Mouse (Mus musculus): ENCODE measurements around the gene 1600002K03Rik. TPM values are rescaled to one million over a fixed set of nuclear protein-coding genes. Genes with fewer than 3 reads are reported as not detected.

1600002K03Rik gene
- 11.0 and 13.1 TPM in 2 replicates for polyA plus RNA-seq (2014; fragmentation: Nextera tagmentation; extraction: Ambion mirVana)

DNA sequence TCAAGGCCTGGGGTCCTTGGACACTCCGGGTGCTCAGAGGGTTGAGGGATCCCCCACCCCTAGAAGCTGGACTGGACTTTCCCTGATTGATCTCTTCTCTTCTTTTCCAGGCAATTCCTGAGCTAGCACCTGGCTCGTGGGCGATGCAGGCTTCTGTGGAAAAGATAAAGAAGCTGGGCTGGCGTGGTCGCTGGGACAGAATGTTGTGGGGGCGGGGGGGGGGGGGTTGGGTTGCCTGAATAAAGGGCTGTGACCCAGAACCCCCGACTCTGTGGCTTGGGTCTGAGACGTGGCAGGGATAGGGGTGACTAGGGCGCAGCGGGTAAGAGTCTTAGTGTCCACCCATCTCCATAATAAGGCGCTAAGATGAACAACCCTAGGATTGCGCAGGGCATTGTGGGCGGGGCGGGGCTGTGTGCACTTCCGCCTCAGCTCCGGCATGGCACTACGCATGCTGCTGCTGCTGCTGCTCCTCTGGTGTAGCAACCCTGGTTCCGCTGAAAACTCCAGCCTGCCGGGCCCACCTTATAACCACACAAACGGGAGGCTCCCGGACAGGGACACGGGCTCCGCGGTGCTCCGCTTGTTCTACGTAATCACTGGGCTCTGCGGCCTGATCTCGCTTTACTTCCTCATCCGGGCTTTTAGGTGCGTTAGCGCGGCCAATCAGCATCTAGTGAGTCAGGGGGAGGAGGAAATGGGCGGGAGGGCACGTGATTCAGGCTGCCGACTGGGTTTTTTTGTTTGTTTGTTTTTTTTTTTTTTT, at the start of gene 1600002K03Rik:
Gene 1600002K03Rik (plus strand): TSS at position 418 of the 766 bp plus-strand sequence.
- Histone ChIP-seq H3K9ac (ENCODE audit: low read depth, low read length) (peak within 1 kb of the TSS; percentile 61), H3K27me3 (replicated peaks; ENCODE audit: control insufficient read depth, insufficient read depth, low read length) (no peaks in the 10 kb centered on the region), H3K4me1 (ENCODE audit: control insufficient read depth, insufficient read depth, low read length) (0 out of 2 replicates have a peak, but pooled peaks cover 4% of the 10 kb centered on the region), H3K4me2 (ENCODE audit: low read depth, low read length) (peak within 1 kb of the TSS; percentile 53), H3K36me3 (ENCODE audit: control insufficient read depth, insufficient read depth, low read length) (peaks cover 31% of the 10 kb centered on the region), H3K4me3 (ENCODE audit: low read depth, low read length) (peak within 1 kb of the TSS; percentile 46), H3K9me3 (ENCODE audit: control insufficient read depth, low read length) (no peaks in the 10 kb centered on the region), H3K27ac (replicated peaks; ENCODE audit: low read depth, low read length) (peak within 1 kb of the TSS; percentile 76)
- ATAC-seq (ENCODE audit: low read depth) (peak; percentile 77), DNase-seq (ENCODE audit: low spot score) (peak; percentile 96)
- WGBS = 14% methylated on average over 21 of the region's 35 CpGs

DNA sequence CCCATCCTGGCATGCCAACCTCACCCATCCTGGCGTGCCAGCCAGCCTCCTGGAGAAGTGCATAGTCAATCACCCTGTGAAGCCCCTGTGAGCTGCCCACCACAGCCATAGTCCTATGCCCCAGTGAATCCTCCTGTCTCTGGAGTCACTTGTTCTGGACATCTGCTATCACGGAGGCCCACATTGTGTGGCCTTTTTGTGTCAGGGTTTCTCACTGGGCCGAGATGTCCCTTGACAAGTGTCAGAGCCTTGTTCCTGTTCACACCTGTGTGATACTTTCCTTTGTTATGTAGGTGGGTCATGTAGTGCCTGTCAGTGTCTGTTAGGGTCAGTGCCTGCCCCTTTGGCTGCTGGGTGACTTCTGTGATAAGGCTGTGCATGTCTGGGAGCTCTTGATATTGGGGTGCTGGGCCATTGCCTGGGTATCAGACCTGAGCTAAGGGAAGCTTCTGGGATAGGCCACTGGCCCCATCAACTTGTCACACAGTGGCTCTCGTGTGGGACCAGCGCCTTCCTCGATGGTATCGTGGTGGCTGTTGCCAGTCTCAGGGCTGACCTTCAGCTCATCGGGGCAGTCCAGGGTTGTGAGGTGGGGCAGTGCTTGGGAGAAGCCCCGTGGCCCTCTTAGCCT, 48.7 kb upstream of the 1600002K03Rik start:
- Histone ChIP-seq H3K27me3 (replicated peaks; ENCODE audit: control insufficient read depth, insufficient read depth, low read length) (no peaks in the 10 kb centered on the region), H3K9me3 (ENCODE audit: control insufficient read depth, low read length) (no peaks in the 10 kb centered on the region), H3K4me2 (ENCODE audit: low read depth, low read length) (no peak overlapping the region), H3K4me1 (ENCODE audit: control insufficient read depth, insufficient read depth, low read length) (no peaks in the 10 kb centered on the region), H3K9ac (ENCODE audit: low read depth, low read length) (no peak overlapping the region), H3K27ac (replicated peaks; ENCODE audit: low read depth, low read length) (no peak overlapping the region), H3K36me3 (ENCODE audit: control insufficient read depth, insufficient read depth, low read length) (peaks cover 84% of the 10 kb centered on the region), H3K4me3 (ENCODE audit: low read depth, low read length) (no peak overlapping the region)
- ATAC-seq (ENCODE audit: low read depth) (no peak), DNase-seq (ENCODE audit: low spot score) (no peak)
- 95% methylated on average over 9 of the region's 9 CpGs for WGBS

GRCm38 (mm10) chr10:80127920-80128319, 44.8 kb upstream of the 1600002K03Rik start:
- Histone ChIP-seq H3K9ac (ENCODE audit: low read depth, low read length) (no peak overlapping the region), H3K4me2 (ENCODE audit: low read depth, low read length) (no peak overlapping the region), H3K27ac (replicated peaks; ENCODE audit: low read depth, low read length) (no peak overlapping the region), H3K27me3 (replicated peaks; ENCODE audit: control insufficient read depth, insufficient read depth, low read length) (no peaks in the 10 kb centered on the region), H3K36me3 (ENCODE audit: control insufficient read depth, insufficient read depth, low read length) (peaks cover 92% of the 10 kb centered on the region), H3K9me3 (ENCODE audit: control insufficient read depth, low read length) (no peaks in the 10 kb centered on the region), H3K4me3 (ENCODE audit: low read depth, low read length) (no peak overlapping the region), H3K4me1 (ENCODE audit: control insufficient read depth, insufficient read depth, low read length) (no peaks in the 10 kb centered on the region)
- WGBS = 94% methylated on average over 8 of the region's 8 CpGs
- ATAC-seq (ENCODE audit: low read depth) (no peak), DNase-seq (ENCODE audit: low spot score) (no peak)

DNA sequence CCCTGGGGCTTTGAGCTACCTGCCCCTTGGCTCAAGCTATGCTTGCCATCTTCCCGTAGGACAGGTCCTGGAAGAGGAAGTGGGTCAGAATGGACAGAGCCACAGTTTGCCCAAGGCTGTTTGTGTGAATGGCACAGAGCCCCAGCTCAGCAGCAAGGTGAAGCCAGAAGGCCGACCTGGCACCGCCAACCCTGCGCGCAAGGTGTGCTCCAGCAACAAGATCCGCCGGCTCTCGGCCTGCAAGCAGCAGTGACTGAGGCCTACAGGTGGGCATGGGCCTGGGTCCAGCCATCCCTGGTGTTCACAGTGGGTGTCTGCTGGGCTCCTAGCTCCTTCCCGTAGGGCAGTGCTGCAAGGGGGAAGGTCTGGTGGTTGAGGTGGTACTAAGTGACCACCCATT, 42.9 kb upstream of the 1600002K03Rik start:
- H3K9me3 ChIP-seq (ENCODE audit: control insufficient read depth, low read length) = no peaks in the 10 kb centered on the region
- H3K4me2 ChIP-seq (ENCODE audit: low read depth, low read length) = no peak overlapping the region
- no peaks in the 10 kb centered on the region for H3K4me1 ChIP-seq (ENCODE audit: control insufficient read depth, insufficient read depth, low read length)
- DNase-seq (ENCODE audit: low spot score) (no peak), ATAC-seq (ENCODE audit: low read depth) (no peak)
- no peaks in the 10 kb centered on the region for H3K27me3 ChIP-seq (replicated peaks; ENCODE audit: control insufficient read depth, insufficient read depth, low read length)
- H3K36me3 ChIP-seq (ENCODE audit: control insufficient read depth, insufficient read depth, low read length) = peaks cover 89% of the 10 kb centered on the region
- H3K9ac ChIP-seq (ENCODE audit: low read depth, low read length) = no peak overlapping the region
- no peak overlapping the region for H3K4me3 ChIP-seq (ENCODE audit: low read depth, low read length)
- H3K27ac ChIP-seq (replicated peaks; ENCODE audit: low read depth, low read length) = no peak overlapping the region
- 94% methylated on average over 3 of the region's 9 CpGs for WGBS

DNA sequence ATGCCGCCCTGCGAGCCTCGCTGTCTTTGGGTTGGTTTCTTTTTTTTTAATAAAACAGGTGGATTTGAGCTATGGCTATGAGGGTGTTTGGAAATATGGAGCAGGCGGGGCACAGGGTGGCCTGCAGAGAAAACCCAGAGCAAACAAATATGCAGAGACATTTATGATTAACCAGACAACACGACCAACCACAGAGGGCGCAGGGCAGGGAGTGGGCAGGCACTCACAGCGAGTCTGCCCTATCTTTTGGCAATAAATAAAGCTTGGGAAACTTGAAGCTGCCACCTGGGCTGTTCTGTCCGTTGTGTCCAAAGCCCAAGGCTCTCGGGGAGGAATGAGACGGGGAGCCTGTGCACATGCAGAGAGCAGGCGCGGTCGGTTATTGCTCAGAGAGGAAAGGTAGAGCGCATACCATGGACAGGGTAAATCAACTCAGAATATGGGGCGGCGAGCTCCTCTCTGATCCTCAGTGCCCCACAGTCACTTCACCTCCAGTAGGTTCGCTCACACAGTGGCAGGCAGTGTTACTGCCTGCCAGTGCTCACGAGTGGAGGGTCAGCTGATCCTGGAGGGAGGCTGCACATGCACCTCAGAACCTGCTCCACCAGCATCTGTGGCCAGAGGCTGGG, 42.2 kb upstream of the 1600002K03Rik start:
- H3K36me3 ChIP-seq (ENCODE audit: control insufficient read depth, insufficient read depth, low read length) = peaks cover 82% of the 10 kb centered on the region
- no peak overlapping the region for H3K4me2 ChIP-seq (ENCODE audit: low read depth, low read length)
- no peaks in the 10 kb centered on the region for H3K9me3 ChIP-seq (ENCODE audit: control insufficient read depth, low read length)
- H3K27me3 ChIP-seq (replicated peaks; ENCODE audit: control insufficient read depth, insufficient read depth, low read length) = no peaks in the 10 kb centered on the region
- H3K9ac ChIP-seq (ENCODE audit: low read depth, low read length) = no peak overlapping the region
- H3K4me3 ChIP-seq (ENCODE audit: low read depth, low read length) = no peak overlapping the region
- DNase-seq (ENCODE audit: low spot score) (no peak), ATAC-seq (ENCODE audit: low read depth) (no peak)
- WGBS = 82% methylated on average over 18 of the region's 18 CpGs
- no peak overlapping the region for H3K27ac ChIP-seq (replicated peaks; ENCODE audit: low read depth, low read length)
- H3K4me1 ChIP-seq (ENCODE audit: control insufficient read depth, insufficient read depth, low read length) = no peaks in the 10 kb centered on the region

GRCm38 (mm10) chr10:80131316-80131951, 41.3 kb upstream of the 1600002K03Rik start:
- DNase-seq (ENCODE audit: low spot score) (no peak), ATAC-seq (ENCODE audit: low read depth) (peak; percentile 26; the same call in 1 of the 2 replicates)
- peak overlapping the region; percentile 19 for H3K4me3 ChIP-seq (ENCODE audit: low read depth, low read length)
- no peak overlapping the region; the same call in 1 of the 2 replicates for H3K27ac ChIP-seq (replicated peaks; ENCODE audit: low read depth, low read length)
- peak overlapping the region; percentile 42 for H3K4me2 ChIP-seq (ENCODE audit: low read depth, low read length)
- no peaks in the 10 kb centered on the region for H3K4me1 ChIP-seq (ENCODE audit: control insufficient read depth, insufficient read depth, low read length)
- WGBS = 16% methylated on average over 40 of the region's 55 CpGs
- H3K27me3 ChIP-seq (replicated peaks; ENCODE audit: control insufficient read depth, insufficient read depth, low read length) = peaks cover 9% of the 10 kb centered on the region; the same call in 1 of the 2 replicates
- H3K9ac ChIP-seq (ENCODE audit: low read depth, low read length) = peak overlapping the region; percentile 49; the same call in 1 of the 2 replicates
- 0 out of 2 replicates have a peak, but pooled peaks cover 3% of the 10 kb centered on the region for H3K9me3 ChIP-seq (ENCODE audit: control insufficient read depth, low read length)
- H3K36me3 ChIP-seq (ENCODE audit: control insufficient read depth, insufficient read depth, low read length) = peaks cover 80% of the 10 kb centered on the region

- Histone ChIP-seq H3K9ac (ENCODE audit: low read depth, low read length) (peak overlapping the region; percentile 49; the same call in 1 of the 2 replicates), H3K27me3 (replicated peaks; ENCODE audit: control insufficient read depth, insufficient read depth, low read length) (peaks cover 14% of the 10 kb centered on the region), H3K9me3 (ENCODE audit: control insufficient read depth, low read length) (0 out of 2 replicates have a peak, but pooled peaks cover 3% of the 10 kb centered on the region), H3K4me2 (ENCODE audit: low read depth, low read length) (peak overlapping the region; percentile 42), H3K4me3 (ENCODE audit: low read depth, low read length) (peak overlapping the region; percentile 19), H3K36me3 (ENCODE audit: control insufficient read depth, insufficient read depth, low read length) (peaks cover 75% of the 10 kb centered on the region), H3K27ac (replicated peaks; ENCODE audit: low read depth, low read length) (no peak overlapping the region), H3K4me1 (ENCODE audit: control insufficient read depth, insufficient read depth, low read length) (peaks cover 4% of the 10 kb centered on the region)
- 35% methylated on average over 11 of the region's 27 CpGs for WGBS
- no peak for DNase-seq (ENCODE audit: low spot score)
- peak; percentile 11; the same call in 1 of the 2 replicates for ATAC-seq (ENCODE audit: low read depth)
Observed at GRCm38 (mm10) chr10:80131952-80132350, 40.8 kb upstream of the 1600002K03Rik start.

DNA sequence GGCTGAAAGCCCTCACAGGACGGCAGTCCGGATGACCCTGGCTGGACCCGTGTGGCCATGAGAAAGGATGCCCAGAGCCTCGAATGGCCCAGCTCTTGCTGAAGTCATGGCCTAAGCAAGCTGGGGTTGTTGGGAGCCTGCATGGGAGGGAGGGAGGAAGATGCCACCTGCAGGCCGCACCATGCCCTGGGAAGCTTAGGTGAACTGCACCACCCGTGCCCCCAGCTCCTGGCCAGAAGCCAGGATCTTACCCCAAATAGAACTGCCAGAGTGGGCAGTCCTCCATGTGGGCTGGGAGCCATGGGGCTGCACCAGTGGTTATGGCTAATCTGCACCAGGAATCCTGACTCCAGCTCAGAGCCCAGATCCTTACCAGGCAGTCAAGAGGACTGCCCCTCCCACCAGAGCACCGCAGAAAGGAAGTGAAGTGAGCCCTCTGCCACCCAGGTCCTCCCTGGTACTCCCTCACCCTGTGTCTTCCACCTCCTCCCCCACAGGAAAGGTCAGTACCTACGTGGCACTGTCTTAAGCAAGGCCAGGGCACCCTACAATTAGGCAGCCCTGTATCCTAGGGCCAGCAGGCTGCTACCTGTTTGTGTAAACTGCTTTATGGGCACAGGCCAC, 39.4 kb upstream of the 1600002K03Rik start:
- H3K36me3 ChIP-seq (ENCODE audit: control insufficient read depth, insufficient read depth, low read length) = peaks cover 61% of the 10 kb centered on the region
- ATAC-seq (ENCODE audit: low read depth) = no peak
- peaks cover 17% of the 10 kb centered on the region for H3K4me1 ChIP-seq (ENCODE audit: control insufficient read depth, insufficient read depth, low read length)
- H3K27ac ChIP-seq (replicated peaks; ENCODE audit: low read depth, low read length) = no peak overlapping the region
- H3K27me3 ChIP-seq (replicated peaks; ENCODE audit: control insufficient read depth, insufficient read depth, low read length) = peaks cover 24% of the 10 kb centered on the region
- H3K4me2 ChIP-seq (ENCODE audit: low read depth, low read length) = no peak overlapping the region
- WGBS = 73% methylated on average over 8 of the region's 8 CpGs
- 0 out of 2 replicates have a peak, but pooled peaks cover 3% of the 10 kb centered on the region for H3K9me3 ChIP-seq (ENCODE audit: control insufficient read depth, low read length)
- DNase-seq (ENCODE audit: low spot score) = no peak
- H3K9ac ChIP-seq (ENCODE audit: low read depth, low read length) = no peak overlapping the region; the same call in 1 of the 2 replicates
- no peak overlapping the region for H3K4me3 ChIP-seq (ENCODE audit: low read depth, low read length)
